Mouse (Mus musculus) forebrain, embryonic 13.5 days (tissue): ENCODE data around the gene Rap2b. TPM values are rescaled to one million over a fixed set of nuclear protein-coding genes. Genes with fewer than 3 reads are reported as not detected.

Experiments
- ATAC-seq: fragments of 200-750 bp; cut with Nextera tagmentation; 2 replicates; pipeline ENCODE4 v1.8.0; 2017
- H3K27ac ChIP-seq: fragments of 300-500 bp; sonication (generic); 2 replicates; pipeline ENCODE4 v1.5.1; 2015; ENCODE audit warnings: inconsistent platforms, mild to moderate bottlenecking, moderate library complexity
- H3K27me3 ChIP-seq: fragments of 300-500 bp; sonication (generic); 2 replicates; pipeline ENCODE4 v1.6.1; 2015; ENCODE audit warnings: mild to moderate bottlenecking, inconsistent platforms
- H3K36me3 ChIP-seq: fragments of 300-500 bp; sonication (generic); 2 replicates; pipeline ENCODE4 v1.6.1; 2015; ENCODE audit warnings: mild to moderate bottlenecking, inconsistent platforms; ENCODE audit not compliant: poor library complexity, severe bottlenecking
- H3K4me1 ChIP-seq: fragments of 300-500 bp; sonication (generic); 2 replicates; pipeline ENCODE4 v1.6.1; 2015; ENCODE audit warnings: inconsistent platforms
- H3K4me2 ChIP-seq: fragments of 300-500 bp; sonication (generic); 2 replicates; pipeline ENCODE4 v1.6.1; 2015; ENCODE audit warnings: inconsistent platforms, mild to moderate bottlenecking, moderate library complexity
- H3K4me3 ChIP-seq: fragments of 300-500 bp; sonication (generic); 2 replicates; pipeline ENCODE4 v1.5.1; 2015; ENCODE audit warnings: mild to moderate bottlenecking, inconsistent platforms
- H3K9ac ChIP-seq: fragments of 300-500 bp; sonication (generic); 2 replicates; pipeline ENCODE4 v1.6.1; 2015; ENCODE audit warnings: mild to moderate bottlenecking, inconsistent platforms
- H3K9me3 ChIP-seq: fragments of 300-500 bp; sonication (generic); replicated peaks from 2 replicates; pipeline ENCODE4 v1.6.1; 2016; ENCODE audit warnings: inconsistent platforms
- WGBS: fragments of 180-500 bp; shearing (Covaris S2); methylation state at CpG from one replicate; pipeline ENCODE4 v1.1.7; 2015; 5-methylcytosine and 5-hydroxymethylcytosine counted together
- polyA plus RNA-seq: library from polyadenylated mRNA; unstranded; fragments of >200 nt; fragmentation: Nextera tagmentation; extraction: Ambion mirVana; gene quantifications from 2 replicates; pipeline ENCODE4 v1.2.1, GENCODE M21; 2015

The Rap2b gene
- 13.7 and 14.8 TPM in 2 replicates for polyA plus RNA-seq

GRCm38 (mm10) chr3:61361338-61361737 lies at the start of gene Rap2b:
Gene Rap2b, plus strand, starts transcription at chr3:61361638.
- Histone ChIP-seq H3K36me3 (no peaks in the 10 kb centered on the region), H3K4me1 (peaks cover 9% of the 10 kb centered on the region), H3K27ac (no peak within 1 kb of the TSS), H3K4me2 (no peak within 1 kb of the TSS), H3K9me3 (no peaks in the 10 kb centered on the region), H3K4me3 (no peak within 1 kb of the TSS), H3K27me3 (no peaks in the 10 kb centered on the region), H3K9ac (no peak within 1 kb of the TSS)
- ATAC-seq = no peak
- WGBS = 91% methylated on average over 1 of the region's 1 CpGs

- Histone ChIP-seq H3K36me3 (no peaks in the 10 kb centered on the region), H3K27ac (no peak overlapping the region), H3K27me3 (no peaks in the 10 kb centered on the region), H3K4me2 (no peak overlapping the region), H3K4me3 (no peak overlapping the region), H3K9ac (no peak overlapping the region), H3K4me1 (no peaks in the 10 kb centered on the region), H3K9me3 (no peaks in the 10 kb centered on the region)
- no peak for ATAC-seq
- WGBS = 80% methylated on average over 2 of the region's 2 CpGs
These were observed 46.4 kb upstream of the Rap2b start for GRCm38 (mm10) chr3:61315002-61315401.

- no peak for ATAC-seq
- Histone ChIP-seq H3K27ac (no peak overlapping the region), H3K9ac (no peak overlapping the region), H3K9me3 (no peaks in the 10 kb centered on the region), H3K36me3 (no peaks in the 10 kb centered on the region), H3K4me1 (0 out of 2 replicates have a peak, but pooled peaks cover 2% of the 10 kb centered on the region), H3K27me3 (no peaks in the 10 kb centered on the region), H3K4me3 (no peak overlapping the region), H3K4me2 (no peak overlapping the region)
- 71% methylated on average over 2 of the region's 2 CpGs for WGBS
These were observed 41.4 kb upstream of the Rap2b start for GRCm38 (mm10) chr3:61320031-61320430.

GRCm38 (mm10) chr3:61321632-61322031 lies 39.8 kb upstream of the Rap2b start:
- no peaks in the 10 kb centered on the region for H3K27me3 ChIP-seq
- 80% methylated on average over 6 of the region's 6 CpGs for WGBS
- 0 out of 2 replicates have a peak, but pooled peaks cover 2% of the 10 kb centered on the region for H3K4me1 ChIP-seq
- no peak for ATAC-seq
- H3K4me3 ChIP-seq = no peak overlapping the region
- H3K9ac ChIP-seq = no peak overlapping the region
- no peaks in the 10 kb centered on the region for H3K36me3 ChIP-seq
- H3K27ac ChIP-seq = no peak overlapping the region
- H3K9me3 ChIP-seq = no peaks in the 10 kb centered on the region
- no peak overlapping the region for H3K4me2 ChIP-seq

GRCm38 (mm10) chr3:61336205-61336604 lies 25.2 kb upstream of the Rap2b start:
- Histone ChIP-seq H3K27me3 (no peaks in the 10 kb centered on the region), H3K4me2 (no peak overlapping the region), H3K36me3 (no peaks in the 10 kb centered on the region), H3K9ac (no peak overlapping the region), H3K9me3 (no peaks in the 10 kb centered on the region), H3K27ac (no peak overlapping the region), H3K4me3 (no peak overlapping the region), H3K4me1 (no peaks in the 10 kb centered on the region)
- 58% methylated on average over 2 of the region's 2 CpGs for WGBS
- no peak for ATAC-seq

- 79% methylated on average over 3 of the region's 3 CpGs for WGBS
- ATAC-seq = no peak
These were observed 24.2 kb upstream of the Rap2b start for GRCm38 (mm10) chr3:61337230-61337629.

GRCm38 (mm10) chr3:61340321-61340720 lies 21.1 kb upstream of the Rap2b start:
- Histone ChIP-seq H3K4me2 (no peak overlapping the region), H3K9ac (no peak overlapping the region), H3K27me3 (no peaks in the 10 kb centered on the region), H3K9me3 (no peaks in the 10 kb centered on the region), H3K27ac (no peak overlapping the region), H3K4me1 (no peaks in the 10 kb centered on the region), H3K4me3 (no peak overlapping the region), H3K36me3 (no peaks in the 10 kb centered on the region)
- 35% methylated on average over 5 of the region's 5 CpGs for WGBS
- peak; percentile 30; the same call in 1 of the 2 replicates for ATAC-seq

More at GRCm38 (mm10) chr3:61337230-61337629, 24.2 kb upstream of the Rap2b start:
- H3K4me2 ChIP-seq = no peak overlapping the region
- H3K27me3 ChIP-seq = no peaks in the 10 kb centered on the region
- H3K9ac ChIP-seq = no peak overlapping the region
- H3K4me1 ChIP-seq = no peaks in the 10 kb centered on the region
- H3K4me3 ChIP-seq = no peak overlapping the region
- no peaks in the 10 kb centered on the region for H3K9me3 ChIP-seq
- no peaks in the 10 kb centered on the region for H3K36me3 ChIP-seq
- H3K27ac ChIP-seq = no peak overlapping the region

GRCm38 (mm10) chr3:61344031-61344430 lies 17.4 kb upstream of the Rap2b start:
- H3K4me3 ChIP-seq = no peak overlapping the region
- H3K9ac ChIP-seq = no peak overlapping the region
- H3K9me3 ChIP-seq = no peaks in the 10 kb centered on the region
- H3K4me1 ChIP-seq = no peaks in the 10 kb centered on the region
- H3K27me3 ChIP-seq = no peaks in the 10 kb centered on the region
- H3K36me3 ChIP-seq = no peaks in the 10 kb centered on the region
- ATAC-seq = no peak
- H3K27ac ChIP-seq = no peak overlapping the region
- H3K4me2 ChIP-seq = no peak overlapping the region
- 88% methylated on average over 7 of the region's 7 CpGs for WGBS

- Histone ChIP-seq H3K4me1 (no peaks in the 10 kb centered on the region), H3K9me3 (no peaks in the 10 kb centered on the region), H3K27me3 (no peaks in the 10 kb centered on the region), H3K27ac (no peak overlapping the region), H3K4me2 (no peak overlapping the region), H3K36me3 (no peaks in the 10 kb centered on the region), H3K4me3 (no peak overlapping the region), H3K9ac (no peak overlapping the region)
- no peak for ATAC-seq
- WGBS = 81% methylated on average over 1 of the region's 1 CpGs
These were observed 15.8 kb upstream of the Rap2b start for GRCm38 (mm10) chr3:61345636-61346035.

GRCm38 (mm10) chr3:61348036-61348614 lies 13.3 kb upstream of the Rap2b start:
- peak; percentile 59; the same call in 1 of the 2 replicates for ATAC-seq
- 78% methylated on average over 4 of the region's 4 CpGs for WGBS
- H3K27ac ChIP-seq = no peak overlapping the region
- no peaks in the 10 kb centered on the region for H3K27me3 ChIP-seq
- no peaks in the 10 kb centered on the region for H3K4me1 ChIP-seq
- H3K4me3 ChIP-seq = no peak overlapping the region
- no peaks in the 10 kb centered on the region for H3K36me3 ChIP-seq
- no peaks in the 10 kb centered on the region for H3K9me3 ChIP-seq
- H3K4me2 ChIP-seq = no peak overlapping the region
- H3K9ac ChIP-seq = no peak overlapping the region

GRCm38 (mm10) chr3:61349433-61349832 lies 12.0 kb upstream of the Rap2b start:
- WGBS = 80% methylated on average over 1 of the region's 1 CpGs
- Histone ChIP-seq H3K36me3 (no peaks in the 10 kb centered on the region), H3K9ac (no peak overlapping the region), H3K9me3 (no peaks in the 10 kb centered on the region), H3K27ac (no peak overlapping the region), H3K4me1 (no peaks in the 10 kb centered on the region), H3K4me3 (no peak overlapping the region), H3K4me2 (no peak overlapping the region), H3K27me3 (no peaks in the 10 kb centered on the region)
- no peak for ATAC-seq

GRCm38 (mm10) chr3:61355464-61355863 lies 6.0 kb upstream of the Rap2b start:
- no peak for ATAC-seq
- no peak overlapping the region for H3K27ac ChIP-seq
- no peaks in the 10 kb centered on the region for H3K27me3 ChIP-seq
- no peaks in the 10 kb centered on the region for H3K4me1 ChIP-seq
- no peaks in the 10 kb centered on the region for H3K36me3 ChIP-seq
- H3K4me3 ChIP-seq = no peak overlapping the region
- no peak overlapping the region for H3K4me2 ChIP-seq
- 30% methylated on average over 1 of the region's 1 CpGs for WGBS
- no peak overlapping the region for H3K9ac ChIP-seq
- no peaks in the 10 kb centered on the region for H3K9me3 ChIP-seq

GRCm38 (mm10) chr3:61358107-61358506 lies 3.3 kb upstream of the Rap2b start:
- ATAC-seq = peak; percentile 54
- Histone ChIP-seq H3K9me3 (no peaks in the 10 kb centered on the region), H3K4me2 (no peak overlapping the region), H3K36me3 (no peaks in the 10 kb centered on the region), H3K27ac (no peak overlapping the region), H3K4me3 (no peak overlapping the region), H3K27me3 (no peaks in the 10 kb centered on the region), H3K4me1 (0 out of 2 replicates have a peak, but pooled peaks cover 2% of the 10 kb centered on the region), H3K9ac (no peak overlapping the region)
- WGBS = 35% methylated on average over 6 of the region's 6 CpGs
